Mouse (Mus musculus) brain, adult 2 months (tissue): ENCODE measurements around the gene Apobr.

Experiments
- DNase-seq: peaks from one replicate; pipeline ENCODE4 v3.0.0; 2011; ENCODE audit warnings: low read depth, low spot score

Gene Apobr

DNA sequence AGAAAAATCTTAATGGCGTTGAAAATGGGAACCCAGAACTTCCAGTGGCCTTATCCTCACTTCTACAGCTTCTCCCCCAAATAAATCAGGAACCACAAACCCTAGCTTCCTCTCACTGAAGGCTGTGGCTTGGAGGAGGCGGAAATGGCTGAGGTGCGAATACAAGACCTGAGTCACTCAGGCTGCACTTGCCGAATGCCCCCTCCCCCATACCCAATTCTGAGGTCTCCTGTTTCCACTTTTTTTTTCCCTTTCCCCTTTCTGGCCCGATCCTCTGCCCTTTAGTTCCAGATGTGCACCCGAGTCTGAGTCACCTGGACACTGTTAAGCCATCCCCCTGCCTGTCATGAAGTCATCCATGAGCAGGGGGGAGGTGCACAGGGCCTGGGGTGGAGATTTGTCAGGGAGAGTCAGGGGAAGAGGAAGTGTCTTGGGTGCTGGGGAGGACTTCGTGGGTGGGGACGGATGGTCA is at the start of gene Apobr:
Gene Apobr (plus strand): TSS at position 437 of the 472 bp plus-strand sequence.
- DNase-seq: peak; percentile 36

DNA sequence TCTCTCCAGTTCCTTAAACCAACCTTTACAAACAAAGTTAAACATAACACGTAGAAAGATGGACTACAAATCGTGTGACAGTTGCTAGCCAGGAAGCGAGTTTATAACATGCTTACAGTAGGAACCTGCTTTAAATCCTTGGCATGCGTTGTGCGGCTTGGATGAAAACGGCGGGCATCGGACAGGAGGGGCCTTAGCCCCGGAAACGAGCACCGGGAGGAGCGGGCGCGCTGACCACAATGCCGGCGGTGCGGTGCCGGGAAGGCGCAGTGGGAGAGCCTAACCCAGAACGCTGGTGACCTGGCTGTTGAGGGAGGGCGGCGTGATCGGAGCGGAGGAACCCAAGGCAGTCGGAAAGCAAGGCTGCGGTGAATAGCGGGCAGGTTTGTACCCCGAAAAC is 49.0 kb upstream of the Apobr start:
- DNase-seq: peak; percentile 7

DNA sequence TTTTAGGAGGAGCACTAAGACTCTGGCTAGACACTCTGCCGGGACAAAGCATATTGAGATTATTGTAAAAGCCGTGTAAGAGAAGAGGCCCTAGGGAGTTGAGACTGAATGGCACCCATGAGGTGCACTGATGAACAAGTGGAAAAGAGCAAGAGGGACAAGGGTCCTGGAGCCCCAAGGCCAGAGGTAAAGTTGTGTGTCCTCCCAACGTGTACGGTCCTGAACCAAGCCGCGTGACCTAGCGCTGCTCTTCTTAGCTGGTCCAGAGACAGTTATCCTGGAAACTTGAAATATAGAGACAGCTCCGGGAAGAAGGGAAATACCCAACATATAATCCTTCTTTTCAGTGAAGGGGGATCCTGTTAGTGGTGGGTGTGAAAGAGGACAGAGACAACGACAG is 48.3 kb upstream of the Apobr start:
- no peak for DNase-seq

DNA sequence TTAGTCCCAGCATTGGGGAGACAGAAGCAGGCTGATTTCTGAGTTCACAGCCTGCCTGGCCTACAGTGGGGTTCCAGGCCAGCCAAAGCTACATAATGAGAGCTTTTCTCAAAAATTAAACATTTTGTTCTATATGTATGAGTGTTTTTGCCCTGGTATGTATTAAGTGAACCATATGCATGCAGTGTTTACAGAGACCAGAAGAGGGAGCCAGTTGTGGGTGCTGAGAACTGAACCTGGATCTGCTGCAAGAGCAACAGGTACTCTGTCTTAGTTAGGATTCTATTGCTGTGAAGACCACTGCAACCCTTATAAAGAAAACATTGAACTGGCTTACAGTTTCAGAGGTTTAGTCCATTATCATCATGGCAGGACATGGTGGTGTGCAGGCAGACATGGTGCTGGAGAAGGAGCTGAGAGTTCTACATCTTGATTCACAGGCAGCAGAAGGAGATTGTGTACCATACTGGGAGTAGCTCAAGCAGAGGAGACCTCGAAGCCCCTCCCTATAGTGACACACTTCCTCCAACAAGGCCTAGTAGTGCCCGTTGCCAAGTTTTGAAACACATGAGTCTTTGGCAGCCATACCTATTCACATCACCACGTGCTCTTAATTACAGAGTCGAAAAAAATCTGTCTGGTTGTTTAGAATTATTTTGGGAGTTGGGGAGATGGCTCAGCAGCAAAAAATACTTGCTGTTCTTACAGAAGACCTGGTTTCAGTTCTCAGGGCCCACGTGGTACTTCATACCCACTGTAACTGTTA is 46.7 kb upstream of the Apobr start:
- DNase-seq: peak; percentile 46

DNA sequence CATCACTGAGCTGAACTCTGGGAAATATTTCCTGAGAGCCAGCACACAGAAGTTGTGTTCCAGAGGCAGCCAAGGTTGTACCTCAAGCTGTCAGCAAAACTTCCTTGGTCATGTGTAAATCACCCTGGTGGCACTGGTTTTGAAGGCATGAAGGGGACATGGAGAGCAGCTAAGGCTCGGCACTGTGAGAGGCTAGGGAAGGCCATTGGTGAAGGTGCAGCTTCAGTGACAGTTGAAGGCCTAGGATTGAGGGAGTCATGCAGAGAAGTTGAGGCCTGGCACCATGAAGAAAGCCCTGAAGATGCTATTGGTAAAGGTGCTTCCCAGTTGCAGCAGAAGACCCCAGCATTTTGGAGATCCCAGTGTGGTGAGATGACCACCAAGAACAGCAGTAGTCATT is 43.1 kb upstream of the Apobr start:
- DNase-seq: no peak

DNA sequence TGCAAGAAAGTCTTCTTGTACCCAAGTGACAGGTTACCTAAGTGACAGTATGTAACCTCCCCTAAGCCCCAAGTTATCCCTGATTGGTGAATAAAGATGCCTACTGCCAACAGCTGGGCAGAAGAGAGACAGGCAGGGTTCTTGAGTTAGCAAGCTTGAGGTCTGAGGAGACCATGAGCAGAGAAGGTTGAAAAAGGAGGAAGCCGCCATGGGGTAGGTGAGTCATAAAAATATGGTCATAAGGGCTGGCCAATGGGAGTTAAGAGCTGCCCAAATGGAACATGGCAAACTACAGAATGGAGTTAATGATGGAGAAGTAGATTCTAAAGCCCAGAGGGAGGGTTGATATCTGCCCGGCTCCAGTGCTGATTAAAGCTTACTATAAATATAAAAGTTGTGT is 39.1 kb upstream of the Apobr start:
- no peak for DNase-seq

DNA sequence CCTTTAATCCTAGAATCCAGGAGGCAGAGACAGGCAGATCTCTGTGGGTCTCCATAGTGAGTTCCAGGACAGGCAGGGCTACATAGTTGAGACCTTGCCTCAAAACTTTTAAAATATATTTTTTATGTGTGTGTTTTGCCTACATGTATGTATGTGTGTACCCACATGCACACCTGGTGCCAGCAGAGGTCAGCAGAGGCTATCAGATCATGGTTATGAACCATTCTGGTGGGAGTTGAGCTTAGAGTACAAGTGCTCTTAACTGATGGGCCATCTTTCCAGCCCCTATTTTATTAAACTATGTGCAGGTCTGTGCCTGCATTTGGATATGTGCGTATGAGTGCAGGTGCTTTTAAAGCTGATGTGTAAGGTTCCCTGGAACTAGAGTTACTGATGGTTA is 29.9 kb upstream of the Apobr start:
- DNase-seq: no peak

DNA sequence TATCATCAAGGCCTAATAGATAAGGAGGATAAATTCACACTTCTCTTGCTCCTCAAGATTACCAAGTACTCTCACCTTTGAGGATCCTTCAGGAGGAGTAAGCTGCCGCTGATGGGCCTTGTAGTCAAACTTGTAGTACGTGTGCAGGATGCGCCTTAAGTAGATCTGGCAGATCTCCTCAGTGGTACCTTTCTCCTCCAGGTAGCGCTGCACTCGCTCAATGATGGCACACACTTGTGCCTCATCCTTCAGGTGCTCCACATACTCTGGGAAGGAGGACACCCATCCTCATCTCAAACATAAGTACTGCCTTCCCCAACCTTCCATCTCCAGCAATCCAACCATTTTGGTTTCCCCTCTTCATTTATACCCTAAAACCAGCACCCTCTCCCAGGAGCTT is 28.1 kb upstream of the Apobr start:
- DNase-seq: no peak

DNA sequence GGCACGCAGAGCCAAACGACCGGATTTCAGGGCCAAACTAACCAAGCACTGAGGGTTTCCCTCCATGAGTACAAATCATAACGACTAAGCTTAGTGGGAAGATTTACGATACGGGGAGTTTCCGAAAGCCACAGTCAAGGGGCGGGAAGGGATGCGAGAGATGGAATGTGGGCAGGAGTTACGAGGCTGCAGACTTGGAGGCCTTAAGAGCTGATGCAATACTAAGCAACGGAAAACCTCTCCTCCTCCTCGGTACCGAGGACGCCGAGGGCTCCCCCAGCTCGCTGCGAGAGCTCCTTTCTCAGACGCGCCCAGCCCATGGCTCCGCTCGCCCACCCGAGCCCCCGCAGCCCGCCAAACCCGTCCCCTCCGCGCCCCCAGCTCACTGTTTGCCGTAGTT is 19.0 kb upstream of the Apobr start:
- peak; percentile 40 for DNase-seq

DNA sequence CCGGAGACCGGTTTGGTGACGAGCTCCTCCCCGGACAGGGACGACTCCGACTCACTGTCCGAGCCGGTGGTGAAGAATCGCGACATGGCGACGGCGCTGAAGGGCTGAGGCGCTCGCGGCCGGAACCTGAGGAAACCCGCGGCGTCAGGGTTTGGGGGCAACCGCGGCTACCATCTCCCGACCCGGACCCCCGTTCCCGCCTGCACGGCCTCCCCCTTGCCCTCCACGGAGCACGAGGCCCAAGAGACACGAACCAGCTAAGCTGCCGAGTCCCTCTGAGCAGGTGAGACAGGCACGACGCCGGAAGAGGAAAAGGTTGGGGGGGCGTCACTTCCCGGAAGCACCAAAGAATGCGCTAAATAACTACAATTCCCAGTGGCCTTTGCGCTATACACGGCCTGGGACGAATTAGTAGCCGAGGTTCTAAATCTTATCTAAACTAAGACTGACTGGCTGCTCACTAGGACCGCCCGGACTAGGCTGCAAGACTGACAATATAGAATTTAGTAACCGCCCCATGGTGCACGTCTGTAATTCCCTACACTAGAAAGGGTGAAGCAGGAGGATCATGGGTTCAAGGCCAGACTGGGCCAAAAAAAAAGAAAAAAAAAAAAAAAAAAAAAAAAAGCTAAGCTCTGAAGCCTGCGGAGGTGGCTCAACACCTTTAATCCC is 18.5 kb upstream of the Apobr start, which contains the start of gene Eif3c:
Gene Eif3c (minus strand): TSS at position 318 of the 672 bp plus-strand sequence.
- DNase-seq: peak; percentile 97

DNA sequence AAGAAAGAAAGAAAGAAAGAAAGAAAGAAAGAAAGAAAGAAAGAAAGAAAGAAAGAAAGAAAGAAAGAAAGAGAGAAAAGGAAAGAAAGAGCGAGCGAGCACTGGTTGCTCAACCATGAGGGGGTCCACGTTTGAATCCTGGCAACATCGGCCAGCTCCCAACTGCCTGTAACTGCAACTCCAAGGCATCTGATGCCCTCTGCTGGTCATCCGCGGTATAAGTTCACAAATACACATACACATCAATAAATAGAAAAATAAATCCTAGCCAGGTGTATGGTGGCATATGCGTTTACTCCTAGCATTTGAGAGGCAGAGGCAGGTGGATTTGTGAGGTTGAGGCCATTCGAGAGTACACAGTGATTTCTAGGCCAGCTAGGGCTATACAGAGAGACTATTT is 7.8 kb upstream of the Apobr start:
- DNase-seq: peak; percentile 50

DNA sequence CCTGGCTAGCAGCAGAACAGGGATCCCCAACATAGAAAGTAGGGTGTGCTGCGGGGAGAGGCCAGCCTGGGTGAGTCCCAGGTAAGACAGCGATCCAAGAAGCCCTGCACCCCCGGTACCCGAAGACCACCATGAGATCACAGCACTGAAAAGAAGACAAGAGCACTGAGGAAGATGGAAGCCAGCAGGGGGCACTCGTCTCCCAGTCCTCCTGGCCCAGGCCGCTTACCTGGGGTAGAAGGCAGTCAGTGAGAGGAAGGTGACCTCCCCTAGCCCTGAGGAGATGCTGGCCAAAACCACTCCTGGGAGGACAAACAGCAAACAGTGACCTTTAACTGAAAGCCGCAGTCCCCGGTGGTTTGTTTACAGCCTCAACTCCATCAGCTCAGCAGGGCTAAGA is 5.6 kb upstream of the Apobr start:
- peak; percentile 53 for DNase-seq

DNA sequence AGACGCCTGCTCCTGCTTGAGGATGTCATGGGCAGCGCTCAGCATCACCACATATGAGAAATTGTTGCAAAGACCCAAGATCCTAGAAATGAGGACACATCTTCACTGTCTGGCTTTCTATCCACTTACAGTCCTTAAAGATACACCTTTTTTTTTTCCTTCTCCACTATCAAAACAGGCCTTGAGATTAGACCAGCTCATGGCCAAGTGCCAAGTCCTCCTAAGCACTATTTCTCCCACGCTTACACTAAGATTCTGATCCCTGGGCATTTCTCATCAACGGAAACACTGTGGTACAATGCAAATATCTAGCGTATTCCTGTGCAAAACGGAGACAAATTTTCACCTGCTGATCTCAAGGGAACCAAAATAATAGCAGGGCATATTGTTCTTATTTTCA is 3.1 kb upstream of the Apobr start:
- DNase-seq: peak; percentile 35

DNA sequence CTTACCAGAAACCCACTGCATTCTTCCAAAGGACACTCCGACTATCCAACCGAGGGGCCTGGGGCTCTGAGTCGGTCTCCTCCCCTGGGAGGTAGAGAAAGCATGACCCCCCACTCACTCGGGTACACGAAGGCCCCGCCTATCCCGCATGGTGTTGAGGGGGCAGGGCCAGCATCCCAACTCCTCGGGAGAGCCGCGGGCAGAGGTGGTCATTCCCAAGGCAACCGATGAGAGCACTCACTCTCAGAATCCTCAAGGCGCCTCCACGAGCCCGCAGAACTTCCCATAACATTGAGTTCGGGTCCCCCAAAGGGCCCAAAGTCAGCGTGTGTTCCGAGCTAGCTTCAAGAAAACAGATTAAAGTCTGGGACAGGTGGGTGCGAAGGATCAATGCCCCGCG is 2.0 kb upstream of the Apobr start:
- DNase-seq: peak; percentile 30

DNA sequence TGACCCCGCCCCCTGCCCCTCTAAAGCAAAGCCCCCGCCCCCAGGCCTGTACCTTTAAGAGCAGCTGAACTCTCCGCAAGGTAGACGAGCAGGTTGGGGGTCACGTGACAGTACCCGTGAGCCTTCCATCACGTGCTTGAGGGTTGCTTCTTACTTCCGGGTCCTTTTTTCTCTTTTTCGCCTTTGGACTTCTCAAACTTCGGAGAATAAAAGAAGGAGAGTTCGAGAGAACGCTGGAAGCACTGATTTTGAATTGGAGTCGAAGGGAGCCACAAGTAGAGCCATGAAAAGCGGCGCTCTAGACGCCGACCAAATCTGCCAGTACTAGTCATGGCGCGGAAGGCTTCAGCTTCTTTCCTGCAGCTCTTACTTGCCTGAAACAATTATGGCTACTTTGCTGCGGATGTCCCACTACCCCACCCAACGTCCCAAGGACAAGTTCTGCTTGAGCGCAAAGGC is 1.5 kb upstream of the Apobr start:
- DNase-seq: peak; percentile 96

DNA sequence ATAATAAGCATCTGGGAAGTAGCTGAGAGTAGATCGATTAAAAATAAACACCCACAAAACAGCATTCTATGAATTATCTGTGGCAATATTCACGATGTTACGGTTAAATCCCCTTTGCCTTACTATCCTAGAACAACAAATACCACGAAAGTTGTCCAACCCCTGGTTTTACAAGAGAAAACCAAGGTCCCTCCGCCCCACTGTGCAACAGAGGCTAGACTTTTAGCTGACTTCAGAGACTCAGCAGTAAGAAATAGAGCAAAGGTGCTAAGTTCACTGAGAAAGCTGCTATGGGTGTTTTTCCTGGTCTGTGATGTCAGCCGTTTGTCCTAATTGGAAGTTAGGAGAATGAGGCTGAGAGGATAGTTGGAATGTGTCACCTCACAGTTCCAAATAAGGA is 981 bp upstream of the Apobr start:
- DNase-seq: peak; percentile 20

DNA sequence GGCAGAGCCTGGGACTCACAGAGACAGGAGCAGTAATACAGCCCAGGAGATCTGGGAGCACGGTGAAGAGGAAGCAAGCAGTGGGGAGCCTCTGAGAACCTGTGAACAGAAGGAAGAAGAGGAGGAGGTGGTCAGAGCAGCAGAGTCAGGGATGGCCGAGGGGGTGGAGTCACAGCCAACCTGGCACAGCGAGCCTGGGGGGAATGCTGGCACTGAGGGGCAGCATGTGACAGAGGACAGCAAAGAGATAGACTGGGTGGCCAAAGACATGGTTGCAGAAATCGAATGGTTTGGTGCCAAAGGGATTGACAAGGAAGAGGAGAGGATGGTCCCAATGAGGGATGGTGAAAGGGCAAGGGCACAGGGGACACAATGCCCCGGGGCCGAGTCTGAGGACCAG is 975 bp downstream of the Apobr start, which contains the start of gene Cln3:
Gene Cln3 (minus strand): TSS at position 101 of the 400 bp plus-strand sequence.
- no peak for DNase-seq

DNA sequence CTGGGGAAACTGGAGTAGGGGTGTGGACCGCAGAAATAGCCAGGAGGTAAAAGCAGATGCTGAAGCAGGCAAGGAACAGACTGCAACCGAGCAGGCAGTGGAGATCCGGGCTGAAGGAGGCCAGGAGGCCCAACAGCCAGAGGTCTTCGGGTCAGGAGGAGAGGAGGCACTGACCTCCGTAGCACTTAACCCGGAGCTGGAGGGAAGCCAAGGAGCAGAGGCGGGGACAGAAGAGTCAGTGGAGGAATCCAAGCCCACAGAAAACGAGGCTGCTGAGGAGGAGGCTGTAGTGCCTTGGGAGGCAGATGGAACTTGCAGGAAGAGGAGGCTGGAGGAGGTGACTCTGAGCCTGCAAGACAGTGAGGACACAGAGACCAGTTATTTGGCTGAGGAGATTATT is 2.1 kb downstream of the Apobr start:
- DNase-seq: peak; percentile 18

DNA sequence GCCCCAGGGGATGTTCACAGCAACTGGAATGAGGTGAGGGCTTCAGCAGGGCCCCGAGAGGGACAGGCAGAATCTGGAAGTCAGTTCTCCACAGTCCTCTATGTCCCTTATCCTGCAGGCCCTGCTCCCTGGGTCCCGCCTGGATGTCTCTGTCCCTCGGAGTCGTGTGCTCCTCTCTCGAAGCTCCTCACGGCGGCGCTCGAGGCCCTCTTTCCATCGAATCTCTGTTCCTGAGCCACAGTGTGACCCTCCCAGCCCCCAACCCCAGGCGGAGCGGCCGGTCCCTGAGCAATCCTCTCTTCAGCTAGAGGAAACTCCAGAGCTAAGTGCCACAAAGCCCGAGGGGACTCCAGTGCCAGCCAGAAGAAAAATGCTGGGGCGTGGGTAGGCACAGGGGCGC is 3.0 kb downstream of the Apobr start:
- DNase-seq: peak; percentile 60

DNA sequence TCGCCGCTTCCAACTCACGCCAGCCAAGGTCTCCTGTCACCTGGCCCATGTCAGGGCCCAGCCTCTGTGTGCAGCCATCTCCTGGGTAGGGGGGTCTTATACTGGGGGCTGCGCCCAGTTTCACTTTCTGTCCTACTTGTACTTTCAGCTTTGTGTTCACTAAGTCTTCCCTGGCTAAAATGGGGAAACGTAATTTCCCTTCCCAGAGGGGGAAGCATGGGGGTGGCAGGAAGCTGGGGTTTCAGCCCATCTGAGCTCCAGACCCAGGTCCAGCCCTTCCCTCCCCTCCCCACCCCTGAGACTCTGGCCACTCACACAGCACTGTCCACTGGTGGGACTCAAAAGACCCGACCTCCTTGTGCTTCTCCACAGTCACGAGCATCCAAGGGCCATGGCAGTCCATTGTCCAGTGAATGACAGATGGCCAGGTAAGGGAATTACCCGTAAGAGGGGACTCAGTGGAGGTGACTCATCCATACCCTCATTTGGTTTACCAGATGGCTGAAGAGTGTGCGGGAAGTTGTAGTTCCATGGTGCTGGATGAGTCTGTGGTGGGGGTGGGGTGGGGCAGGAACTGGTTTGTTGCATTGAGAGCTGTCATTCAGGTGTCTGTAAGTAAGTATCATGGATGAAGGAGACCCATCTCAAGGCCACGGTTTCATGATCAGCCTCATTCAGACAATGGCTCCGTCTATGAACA is 10.3 kb downstream of the Apobr start, which contains the start of gene Il27:
Gene Il27 (minus strand): TSS at position 80 of the 700 bp plus-strand sequence.
- no peak for DNase-seq

DNA sequence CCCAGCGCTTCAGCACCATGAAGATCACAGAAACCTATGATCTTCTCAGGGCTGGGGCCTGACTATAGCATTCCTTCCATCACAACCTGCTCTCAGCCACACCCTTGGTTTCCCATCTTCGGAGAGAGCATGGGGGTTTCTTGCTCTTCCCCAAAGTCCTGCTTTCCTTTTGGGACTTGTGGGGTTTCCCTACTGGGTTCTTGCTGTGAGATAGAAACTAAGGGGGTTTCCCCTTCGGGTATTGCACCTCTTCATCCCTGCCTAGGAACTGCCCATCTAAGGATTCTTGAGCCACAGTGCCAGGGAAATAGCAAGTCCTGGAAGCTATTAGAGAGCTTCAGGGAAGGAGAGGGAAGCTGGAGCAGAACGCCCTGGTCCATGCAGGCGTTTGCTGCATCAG is 11.1 kb downstream of the Apobr start:
- no peak for DNase-seq

DNA sequence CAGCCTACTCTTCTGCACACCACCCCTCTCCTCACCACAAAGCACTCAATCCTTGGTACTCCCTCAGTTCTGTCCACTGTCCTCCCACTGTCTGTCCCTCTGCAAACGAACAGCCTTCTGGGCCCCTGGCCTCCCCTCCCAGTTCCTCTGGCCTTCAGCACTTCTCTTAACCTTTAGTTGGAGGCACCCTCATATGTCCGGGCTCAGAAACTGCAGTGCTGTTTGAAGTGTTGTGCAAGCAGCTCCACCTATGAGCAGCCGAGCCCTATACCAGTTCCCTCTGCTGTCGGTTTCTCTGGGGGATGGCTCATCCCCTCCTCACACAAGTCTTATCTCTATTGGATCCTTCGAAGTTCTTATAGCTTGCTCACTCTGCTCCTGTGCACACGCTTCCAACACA is 11.7 kb downstream of the Apobr start:
- DNase-seq: no peak
